Mouse (Mus musculus): ENCODE data around the gene Large1.

Large1 gene

GRCm38 (mm10) chr8:72766777-72767176, 586.6 kb downstream of the Large1 start:
- peak; percentile 8 for DNase-seq (ENCODE audit: low spot score)

- no peak for DNase-seq (ENCODE audit: low spot score)
These were observed 587.6 kb downstream of the Large1 start for GRCm38 (mm10) chr8:72765696-72766095.

All from retina, embryonic 14.5 days (tissue).